Mouse (Mus musculus) liver, embryonic 14.5 days (tissue): Measurements from ENCODE around the gene Ccdc12.
A peak's percentile ranks its signal among the peaks of the same experiment; 100 is the strongest.

Experiments
- CTCF ChIP-seq: IDR thresholded peaks from 2 replicates; pipeline ENCODE4 v1.5.1; 2016; ENCODE audit warnings: antibody characterized with exemption, low read depth, control low read depth
- EP300 ChIP-seq: IDR thresholded peaks from 2 replicates; pipeline ENCODE4 v1.6.1; 2016; ENCODE audit warnings: antibody characterized with exemption, low read depth

GRCm38 (mm10) chr9:110635225-110635624 is 21.1 kb upstream of the Ccdc12 start:
- peak; percentile 99 for TF ChIP-seq CTCF
- no peak for TF ChIP-seq EP300
